In genomic region chr19:60716381-60716780, GRCm38 (mm10) we compare ENCODE assay signal across 20 mouse cellular contexts.
"Had no signal": no experiment of that assay in that cellular context is flagged by ENCODE, and none has a peak within 500 bp of the region (broad histone marks: within the 10 kb centered on the region; RNA-seq: fewer than 3 reads in every experiment).

No protein-coding gene starts in this region.

- H3K27me3 ChIP-seq: limb, embryonic 12.5 days; limb, embryonic 15.5 days; neural tube, embryonic 12.5 days; neural tube, embryonic 15.5 days had no signal

- H3K4me1 ChIP-seq: limb, embryonic 12.5 days; limb, embryonic 15.5 days; neural tube, embryonic 12.5 days; neural tube, embryonic 15.5 days had no signal

- H3K4me3 ChIP-seq: limb, embryonic 12.5 days; limb, embryonic 15.5 days; neural tube, embryonic 12.5 days; neural tube, embryonic 15.5 days had no signal

- H3K27ac ChIP-seq: limb, embryonic 12.5 days; limb, embryonic 15.5 days; liver, embryonic 14.5 days; macrophage; neural tube, embryonic 12.5 days; neural tube, embryonic 15.5 days; stomach, postnatal 0 days had no signal

- H3K9me3 ChIP-seq: limb, embryonic 12.5 days; limb, embryonic 15.5 days; neural tube, embryonic 12.5 days; neural tube, embryonic 15.5 days had no signal

- H3K9ac ChIP-seq: limb, embryonic 12.5 days; limb, embryonic 15.5 days; liver, embryonic 14.5 days; liver, postnatal 0 days; lung, embryonic 14.5 days; neural tube, embryonic 12.5 days; neural tube, embryonic 15.5 days had no signal

- H3K4me2 ChIP-seq: limb, embryonic 12.5 days; limb, embryonic 15.5 days; liver, embryonic 11.5 days; lung, embryonic 14.5 days; neural tube, embryonic 12.5 days; neural tube, embryonic 15.5 days had no signal

- ATAC-seq: liver, postnatal 0 days; lung, postnatal 0 days had no signal

- H3K36me3 ChIP-seq: limb, embryonic 12.5 days; limb, embryonic 15.5 days; neural tube, embryonic 12.5 days; neural tube, embryonic 15.5 days had no signal

- DNase-seq: kidney, adult 9 months; kidney, postnatal 14 days; kidney, postnatal 4 days; left cerebral cortex, postnatal 4 days; liver, postnatal 0 days; lung, embryonic 14.5 days; right cerebral cortex, adult 18-20 months; right cerebral cortex, postnatal 14 days; right cerebral cortex, postnatal 4 days; thymus, adult 2 months; thymus, postnatal 14 days had no signal
